Mouse (Mus musculus): ENCODE results near the gene Dap. TPM values are rescaled to one million over a fixed set of nuclear protein-coding genes. Genes with fewer than 3 reads are reported as not detected.

Dap gene
- polyA plus RNA-seq, 1 experiment from 2014 or later, result 132 TPM

DNA sequence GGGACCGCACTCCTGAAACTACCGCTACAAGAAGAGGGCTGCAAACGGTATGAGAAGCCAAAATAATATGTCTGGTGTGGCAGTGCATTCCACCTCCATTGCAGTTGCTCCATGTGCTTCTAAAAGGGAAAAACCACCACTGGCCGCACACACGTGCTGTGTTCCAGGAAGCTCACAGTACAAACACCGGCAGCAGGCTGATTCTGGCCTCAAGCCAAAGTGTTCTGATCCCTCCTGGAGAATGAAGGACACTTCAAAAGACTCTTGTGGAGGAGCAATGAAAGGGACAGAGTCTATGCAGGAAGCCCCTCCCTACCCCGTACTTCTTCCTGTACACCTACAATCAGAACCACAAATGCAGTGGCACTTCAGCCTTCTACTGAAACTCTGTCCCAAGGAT, 12.2 kb upstream of the Dap start:
- Histone ChIP-seq H3K4me3 (ENCODE audit: low read depth, low read length) (no peak overlapping the region), H3K4me2 (ENCODE audit: low read depth, low read length) (no peak overlapping the region), H3K36me3 (ENCODE audit: control insufficient read depth, insufficient read depth, low read length) (no peaks in the 10 kb centered on the region), H3K27ac (replicated peaks; ENCODE audit: low read depth, low read length) (no peak overlapping the region), H3K9ac (ENCODE audit: low read depth, low read length) (no peak overlapping the region), H3K4me1 (ENCODE audit: control insufficient read depth, insufficient read depth, low read length) (no peaks in the 10 kb centered on the region), H3K9me3 (ENCODE audit: control insufficient read depth, low read length) (no peaks in the 10 kb centered on the region), H3K27me3 (replicated peaks; ENCODE audit: control insufficient read depth, insufficient read depth, low read length) (no peaks in the 10 kb centered on the region)
- ATAC-seq (ENCODE audit: low read depth) (peak; percentile 19; the same call in 1 of the 2 replicates), DNase-seq (ENCODE audit: low spot score) (peak; percentile 66)
- 63% methylated on average over 7 of the region's 7 CpGs for WGBS

GRCm38 (mm10) chr15:31213619-31214270, 10.4 kb upstream of the Dap start:
- no peaks in the 10 kb centered on the region for H3K27me3 ChIP-seq (replicated peaks; ENCODE audit: control insufficient read depth, insufficient read depth, low read length)
- ATAC-seq (ENCODE audit: low read depth) (no peak), DNase-seq (ENCODE audit: low spot score) (no peak)
- WGBS, result 91% methylated on average over 3 of the region's 3 CpGs
- H3K9me3 ChIP-seq (ENCODE audit: control insufficient read depth, low read length), result no peaks in the 10 kb centered on the region
- H3K36me3 ChIP-seq (ENCODE audit: control insufficient read depth, insufficient read depth, low read length), result no peaks in the 10 kb centered on the region
- H3K27ac ChIP-seq (replicated peaks; ENCODE audit: low read depth, low read length), result no peak overlapping the region
- H3K4me2 ChIP-seq (ENCODE audit: low read depth, low read length), result no peak overlapping the region
- no peak overlapping the region for H3K9ac ChIP-seq (ENCODE audit: low read depth, low read length)
- no peak overlapping the region for H3K4me3 ChIP-seq (ENCODE audit: low read depth, low read length)
- H3K4me1 ChIP-seq (ENCODE audit: control insufficient read depth, insufficient read depth, low read length), result no peaks in the 10 kb centered on the region

DNA sequence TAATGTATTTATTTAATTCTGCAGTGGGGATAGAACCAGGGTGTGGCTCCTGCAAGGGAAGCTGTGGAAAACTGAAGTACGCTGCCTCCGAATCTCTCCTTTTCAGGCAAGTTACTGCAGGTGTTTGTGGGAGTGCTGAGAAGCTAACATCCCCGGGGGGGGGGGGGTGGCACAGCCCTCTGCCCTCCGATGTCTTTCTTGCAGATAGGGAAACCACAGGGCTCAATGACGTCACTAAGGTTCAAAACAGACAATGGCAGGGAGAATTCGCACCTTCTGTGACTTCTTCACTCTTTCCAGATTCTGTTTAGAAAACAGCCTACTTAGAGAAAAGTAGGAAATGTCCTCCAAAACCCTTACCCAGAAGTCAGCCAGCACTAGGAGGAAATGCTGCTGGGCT, 1.9 kb upstream of the Dap start:
- DNase-seq (ENCODE audit: low spot score) (no peak), ATAC-seq (ENCODE audit: low read depth) (no peak)
- no peak overlapping the region for H3K9ac ChIP-seq (ENCODE audit: low read depth, low read length)
- WGBS, result 69% methylated on average over 6 of the region's 6 CpGs
- H3K27me3 ChIP-seq (replicated peaks; ENCODE audit: control insufficient read depth, insufficient read depth, low read length), result no peaks in the 10 kb centered on the region
- no peak overlapping the region for H3K4me2 ChIP-seq (ENCODE audit: low read depth, low read length)
- H3K27ac ChIP-seq (replicated peaks; ENCODE audit: low read depth, low read length), result no peak overlapping the region
- peaks cover 9% of the 10 kb centered on the region for H3K4me1 ChIP-seq (ENCODE audit: control insufficient read depth, insufficient read depth, low read length)
- H3K4me3 ChIP-seq (ENCODE audit: low read depth, low read length), result no peak overlapping the region
- H3K9me3 ChIP-seq (ENCODE audit: control insufficient read depth, low read length), result no peaks in the 10 kb centered on the region
- H3K36me3 ChIP-seq (ENCODE audit: control insufficient read depth, insufficient read depth, low read length), result no peaks in the 10 kb centered on the region

- H3K9me3 ChIP-seq (ENCODE audit: control insufficient read depth, low read length), result no peaks in the 10 kb centered on the region
- peak overlapping the region; percentile 65 for H3K27ac ChIP-seq (replicated peaks; ENCODE audit: low read depth, low read length)
- peaks cover 9% of the 10 kb centered on the region for H3K4me1 ChIP-seq (ENCODE audit: control insufficient read depth, insufficient read depth, low read length)
- H3K36me3 ChIP-seq (ENCODE audit: control insufficient read depth, insufficient read depth, low read length), result no peaks in the 10 kb centered on the region
- no peaks in the 10 kb centered on the region for H3K27me3 ChIP-seq (replicated peaks; ENCODE audit: control insufficient read depth, insufficient read depth, low read length)
- DNase-seq (ENCODE audit: low spot score), result no peak
- 0 out of 2 replicates have a peak, but pooled peaks have one; percentile 1 for ATAC-seq (ENCODE audit: low read depth)
- H3K4me2 ChIP-seq (ENCODE audit: low read depth, low read length), result peak overlapping the region; percentile 74
- H3K4me3 ChIP-seq (ENCODE audit: low read depth, low read length), result peak overlapping the region; percentile 91
- H3K9ac ChIP-seq (ENCODE audit: low read depth, low read length), result peak overlapping the region; percentile 92
- 42% methylated on average over 15 of the region's 15 CpGs for WGBS
Measured at GRCm38 (mm10) chr15:31223596-31224134, 449 bp upstream of the Dap start.

- DNase-seq (ENCODE audit: low spot score), result no peak
- no peak for ATAC-seq (ENCODE audit: low read depth)
- Histone ChIP-seq H3K9me3 (ENCODE audit: control insufficient read depth, low read length) (no peaks in the 10 kb centered on the region), H3K9ac (ENCODE audit: low read depth, low read length) (peak overlapping the region; percentile 92), H3K4me3 (ENCODE audit: low read depth, low read length) (peak overlapping the region; percentile 91), H3K4me2 (ENCODE audit: low read depth, low read length) (peak overlapping the region; percentile 74), H3K27ac (replicated peaks; ENCODE audit: low read depth, low read length) (peak overlapping the region; percentile 87), H3K36me3 (ENCODE audit: control insufficient read depth, insufficient read depth, low read length) (no peaks in the 10 kb centered on the region), H3K27me3 (replicated peaks; ENCODE audit: control insufficient read depth, insufficient read depth, low read length) (no peaks in the 10 kb centered on the region), H3K4me1 (ENCODE audit: control insufficient read depth, insufficient read depth, low read length) (peaks cover 9% of the 10 kb centered on the region)
- 32% methylated on average over 13 of the region's 13 CpGs for WGBS
Measured at GRCm38 (mm10) chr15:31224806-31225642, 910 bp downstream of the Dap start.

DNA sequence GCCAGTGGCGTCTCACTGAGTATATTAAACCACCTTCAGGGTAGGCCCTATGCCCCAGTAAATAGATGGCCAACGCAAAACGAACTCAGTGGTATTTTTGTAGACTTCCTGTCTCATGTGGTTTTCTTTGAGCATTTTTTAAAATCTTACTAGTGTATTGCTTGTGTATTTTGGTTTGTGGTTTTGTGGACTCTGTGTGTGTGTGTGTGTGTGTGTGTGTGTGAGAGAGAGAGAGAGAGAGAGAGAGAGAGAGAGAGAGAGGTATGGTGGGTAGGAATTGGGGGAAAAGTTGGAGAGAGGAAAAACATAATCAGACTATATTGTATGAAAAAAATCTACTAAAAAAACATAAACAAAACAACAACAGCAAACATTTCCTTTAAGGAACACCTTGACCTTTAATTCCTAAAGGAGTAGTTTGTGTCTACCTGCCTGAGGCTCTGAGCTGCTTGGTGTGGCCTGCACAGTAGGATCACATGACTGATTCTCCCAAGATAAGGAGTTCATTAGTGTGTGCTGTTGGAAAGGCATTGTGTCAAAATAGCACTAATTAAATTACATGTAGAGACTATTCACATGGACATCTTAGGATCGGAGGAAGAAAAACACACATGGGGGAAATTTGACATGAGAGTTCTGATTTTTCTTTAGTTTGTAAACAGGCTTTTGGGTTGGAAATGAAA, 1.7 kb downstream of the Dap start:
- WGBS, result 57% methylated on average over 4 of the region's 4 CpGs
- no peaks in the 10 kb centered on the region for H3K27me3 ChIP-seq (replicated peaks; ENCODE audit: control insufficient read depth, insufficient read depth, low read length)
- ATAC-seq (ENCODE audit: low read depth), result no peak
- no peaks in the 10 kb centered on the region for H3K9me3 ChIP-seq (ENCODE audit: control insufficient read depth, low read length)
- H3K4me1 ChIP-seq (ENCODE audit: control insufficient read depth, insufficient read depth, low read length), result peaks cover 9% of the 10 kb centered on the region
- no peak overlapping the region for H3K9ac ChIP-seq (ENCODE audit: low read depth, low read length)
- H3K4me3 ChIP-seq (ENCODE audit: low read depth, low read length), result peak overlapping the region; percentile 91
- H3K27ac ChIP-seq (replicated peaks; ENCODE audit: low read depth, low read length), result peak overlapping the region; percentile 87; the same call in 1 of the 2 replicates
- H3K4me2 ChIP-seq (ENCODE audit: low read depth, low read length), result peak overlapping the region; percentile 74
- DNase-seq (ENCODE audit: low spot score), result no peak
- peaks cover 5% of the 10 kb centered on the region; the same call in 1 of the 2 replicates for H3K36me3 ChIP-seq (ENCODE audit: control insufficient read depth, insufficient read depth, low read length)

- peaks cover 5% of the 10 kb centered on the region; the same call in 1 of the 2 replicates for H3K36me3 ChIP-seq (ENCODE audit: control insufficient read depth, insufficient read depth, low read length)
- ATAC-seq (ENCODE audit: low read depth), result no peak
- WGBS, result 69% methylated on average over 6 of the region's 6 CpGs
- H3K27me3 ChIP-seq (replicated peaks; ENCODE audit: control insufficient read depth, insufficient read depth, low read length), result no peaks in the 10 kb centered on the region
- H3K4me1 ChIP-seq (ENCODE audit: control insufficient read depth, insufficient read depth, low read length), result peaks cover 9% of the 10 kb centered on the region
- peak overlapping the region; percentile 12; the same call in 1 of the 2 replicates for H3K4me2 ChIP-seq (ENCODE audit: low read depth, low read length)
- H3K9me3 ChIP-seq (ENCODE audit: control insufficient read depth, low read length), result no peaks in the 10 kb centered on the region
- no peak for DNase-seq (ENCODE audit: low spot score)
- H3K27ac ChIP-seq (replicated peaks; ENCODE audit: low read depth, low read length), result no peak overlapping the region
- no peak overlapping the region for H3K9ac ChIP-seq (ENCODE audit: low read depth, low read length)
- no peak overlapping the region for H3K4me3 ChIP-seq (ENCODE audit: low read depth, low read length)
Measured at GRCm38 (mm10) chr15:31226464-31226863, 2.4 kb downstream of the Dap start.

DNA sequence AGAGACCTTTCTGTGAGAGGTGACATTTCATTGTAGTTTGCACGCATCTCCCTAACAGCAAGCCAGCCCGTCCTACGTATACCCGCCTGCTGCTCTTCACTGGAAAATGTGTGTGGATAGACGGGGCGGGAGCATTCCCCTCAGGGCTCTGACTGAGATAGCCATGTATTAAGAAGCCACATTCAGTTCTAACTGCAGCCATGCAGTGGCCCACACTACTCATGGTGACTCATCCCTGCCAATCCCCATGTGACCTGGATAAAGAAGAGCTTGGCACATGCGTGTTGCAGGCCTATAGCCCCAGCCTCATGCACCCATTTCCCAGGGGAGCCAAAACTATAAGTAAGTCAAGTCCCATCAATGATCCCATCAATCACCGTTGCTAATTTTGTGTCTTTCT, 3.7 kb downstream of the Dap start:
- DNase-seq (ENCODE audit: low spot score), result no peak
- Histone ChIP-seq H3K36me3 (ENCODE audit: control insufficient read depth, insufficient read depth, low read length) (peaks cover 5% of the 10 kb centered on the region; the same call in 1 of the 2 replicates), H3K27me3 (replicated peaks; ENCODE audit: control insufficient read depth, insufficient read depth, low read length) (no peaks in the 10 kb centered on the region), H3K4me3 (ENCODE audit: low read depth, low read length) (no peak overlapping the region), H3K4me1 (ENCODE audit: control insufficient read depth, insufficient read depth, low read length) (peaks cover 9% of the 10 kb centered on the region), H3K4me2 (ENCODE audit: low read depth, low read length) (no peak overlapping the region), H3K27ac (replicated peaks; ENCODE audit: low read depth, low read length) (no peak overlapping the region), H3K9ac (ENCODE audit: low read depth, low read length) (no peak overlapping the region), H3K9me3 (ENCODE audit: control insufficient read depth, low read length) (no peaks in the 10 kb centered on the region)
- no peak for ATAC-seq (ENCODE audit: low read depth)
- 80% methylated on average over 7 of the region's 8 CpGs for WGBS

Data from embryonic facial prominence, embryonic 14.5 days (tissue).